ENCODE assay signal across 8 mouse cellular contexts in genomic region chr2:65551736-65552135, GRCm38 (mm10). TPM values are rescaled to one million over a fixed set of nuclear protein-coding genes. Genes with fewer than 3 reads are reported as not detected.
DNase-seq lines count a peak whose midpoint lies in the region; ATAC-seq lines count a peak whose summit lies in the region.

No protein-coding gene starts in this region.

- H3K4me1 ChIP-seq in neural tube, embryonic 11.5 days (ENCODE audit: control insufficient read depth, insufficient read depth, low read length), result no peaks in the 10 kb centered on the region
- H3K4me1 ChIP-seq in neural tube, embryonic 15.5 days, result peaks cover 24% of the 10 kb centered on the region
- peaks cover 24% of the 10 kb centered on the region for H3K4me1 ChIP-seq in midbrain, embryonic 14.5 days (ENCODE audit: control insufficient read depth, insufficient read depth, low read length)

- H3K36me3 ChIP-seq in neural tube, embryonic 11.5 days (ENCODE audit: control insufficient read depth, insufficient read depth, low read length), result no peaks in the 10 kb centered on the region
- H3K36me3 ChIP-seq in neural tube, embryonic 15.5 days, result no peaks in the 10 kb centered on the region
- H3K36me3 ChIP-seq in midbrain, embryonic 14.5 days (ENCODE audit: control insufficient read depth, insufficient read depth, low read length), result no peaks in the 10 kb centered on the region

- no peaks in the 10 kb centered on the region for H3K9me3 ChIP-seq in neural tube, embryonic 11.5 days (ENCODE audit: control insufficient read depth, low read length)
- H3K9me3 ChIP-seq in neural tube, embryonic 15.5 days (replicated peaks), result no peaks in the 10 kb centered on the region
- H3K9me3 ChIP-seq in midbrain, embryonic 14.5 days (ENCODE audit: control insufficient read depth, low read length), result no peaks in the 10 kb centered on the region

- ATAC-seq in CD4-positive, CD25-positive, alpha-beta regulatory T cell, adult 4 months, result no peak
- peak; percentile 58; the same call in 1 of the 2 replicates for ATAC-seq in neural tube, embryonic 11.5 days (ENCODE audit: insufficient read depth, low FRiP score, low TSS enrichment)
- ATAC-seq in neural tube, embryonic 15.5 days (ENCODE audit: low FRiP score), result no peak
- no peak for ATAC-seq in midbrain, embryonic 14.5 days (ENCODE audit: low FRiP score, low TSS enrichment)

- H3K27me3 ChIP-seq in neural tube, embryonic 11.5 days (ENCODE audit: control insufficient read depth, insufficient read depth, low read length), result no peaks in the 10 kb centered on the region
- no peaks in the 10 kb centered on the region for H3K27me3 ChIP-seq in neural tube, embryonic 15.5 days (replicated peaks)
- H3K27me3 ChIP-seq in midbrain, embryonic 14.5 days (ENCODE audit: control insufficient read depth, insufficient read depth, low read length), result no peaks in the 10 kb centered on the region

- H3K4me2 ChIP-seq in neural tube, embryonic 11.5 days (ENCODE audit: low read depth), result no peak overlapping the region
- H3K4me2 ChIP-seq in neural tube, embryonic 15.5 days, result no peak overlapping the region
- H3K4me2 ChIP-seq in midbrain, embryonic 14.5 days (ENCODE audit: low read length), result no peak overlapping the region

- H3K9ac ChIP-seq in neural tube, embryonic 11.5 days (ENCODE audit: low read length), result no peak overlapping the region
- no peak overlapping the region for H3K9ac ChIP-seq in neural tube, embryonic 15.5 days (replicated peaks)
- no peak overlapping the region for H3K9ac ChIP-seq in midbrain, embryonic 14.5 days (replicated peaks; ENCODE audit: low read length)

- no peak overlapping the region for H3K27ac ChIP-seq in neural tube, embryonic 11.5 days (ENCODE audit: low read depth, low read length)
- H3K27ac ChIP-seq in neural tube, embryonic 15.5 days (replicated peaks), result no peak overlapping the region
- 0 out of 2 replicates have a peak overlapping the region, but pooled peaks have one; percentile 57 for H3K27ac ChIP-seq in midbrain, embryonic 14.5 days (replicated peaks; ENCODE audit: low read depth, low read length)

- WGBS in neural tube, embryonic 11.5 days, result 38% methylated on average over 2 of the region's 2 CpGs
- 33% methylated on average over 2 of the region's 2 CpGs for WGBS in neural tube, embryonic 15.5 days
- 36% methylated on average over 2 of the region's 2 CpGs for WGBS in midbrain, embryonic 14.5 days

- peak; percentile 12 for DNase-seq in CD4-positive, CD25-positive, alpha-beta regulatory T cell, adult 2 months (ENCODE audit: low read depth, low spot score)
- peak; percentile 52 for DNase-seq in neural tube, embryonic 11.5 days (ENCODE audit: low spot score)
- no peak for DNase-seq in midbrain, embryonic 14.5 days
- DNase-seq in thymus, postnatal 4 days, result peak; percentile 70
- no peak for DNase-seq in left cerebral cortex, postnatal 10 days (ENCODE audit: extremely low spot score in 1 of 2, low spot score in 2 of 2)
- DNase-seq in cerebellum, adult 8-10 months, result no peak

- H3K4me3 ChIP-seq in neural tube, embryonic 11.5 days (ENCODE audit: low read depth, low read length), result no peak overlapping the region
- H3K4me3 ChIP-seq in neural tube, embryonic 15.5 days (replicated peaks), result no peak overlapping the region
- H3K4me3 ChIP-seq in midbrain, embryonic 14.5 days (replicated peaks; ENCODE audit: low read depth, low read length), result no peak overlapping the region

- intact Hi-C loops in left cerebral cortex, postnatal 10 days (cut with DNase I), result no loop called here

RNA-seq across cellular contexts. Expression of gene Scn3a, which starts 15.7 kb away (rescaled TPM):
- under 1 TPM in 1 of 2 experiments, not detected in 1; 0.16 TPM for polyA plus RNA-seq in CD4-positive, CD25-positive, alpha-beta regulatory T cell, adult 4 months (2017; shearing (Covaris generic))
- polyA plus RNA-seq in neural tube, embryonic 11.5 days (2014; fragmentation: Nextera tagmentation; extraction: Ambion mirVana), result 24.0 and 27.4 TPM in 2 replicates
- 35.2 and 42.8 TPM in 2 replicates for polyA plus RNA-seq in neural tube, embryonic 15.5 days (2015; fragmentation: Nextera tagmentation; extraction: Ambion mirVana)
- polyA plus RNA-seq in midbrain, embryonic 14.5 days (2014; fragmentation: Nextera tagmentation; extraction: Ambion mirVana), result 60.4 and 87.2 TPM in 2 replicates
- total RNA-seq in left cerebral cortex, postnatal 10 days (2021), result 10 to 100 TPM; 62.6 to 68.5 TPM

Comparison
In these comparisons a context has a peak if more than half of its experiments do, and no peak if none do; other contexts are left out.
1. DNase-seq: peak in CD4-positive, CD25-positive, alpha-beta regulatory T cell, adult 2 months (single experiment), neural tube, embryonic 11.5 days (single experiment) and thymus, postnatal 4 days (single experiment); none in midbrain, embryonic 14.5 days (single experiment), left cerebral cortex, postnatal 10 days (0 of 2) and cerebellum, adult 8-10 months (single experiment).
2. RNA of gene Scn3a, which starts 15.7 kb away (polyA plus RNA-seq): 60.4 to 87.2 TPM in midbrain, embryonic 14.5 days, 35.2 to 42.8 TPM in neural tube, embryonic 15.5 days and 24.0 to 27.4 TPM in neural tube, embryonic 11.5 days; 0.16 TPM in CD4-positive, CD25-positive, alpha-beta regulatory T cell, adult 4 months; every median in the first group is over 10 times any median in the second.